Mouse (Mus musculus): Measurements from ENCODE around the gene Gm128.

Gm128 gene

GRCm38 (mm10) chr3:95194721-95195135, 46.7 kb downstream of the Gm128 start:
- DNase-seq (ENCODE audit: low spot score): no peak
